Mouse (Mus musculus) right cerebral cortex, postnatal 4 days (tissue): ENCODE data around the gene Ggt1.
"Not testable (repeated sequence)": the region's sequence is repeated elsewhere in the genome, so short reads cannot be mapped to it uniquely, and the experiment has no call there.

Experiments used
- DNase-seq: peaks from one replicate; pipeline ENCODE4 v3.0.0-alpha.2; 2022

Ggt1 gene

GRCm38 (mm10) chr10:75551175-75551574 lies 10.2 kb upstream of the Ggt1 start:
- DNase-seq: no peak

GRCm38 (mm10) chr10:75552106-75552505 lies 9.3 kb upstream of the Ggt1 start:
- no peak for DNase-seq

- DNase-seq: no peak
These were observed 8.5 kb upstream of the Ggt1 start for GRCm38 (mm10) chr10:75552701-75553450.

GRCm38 (mm10) chr10:75554090-75554489 lies 7.3 kb upstream of the Ggt1 start:
- no peak for DNase-seq

- no peak for DNase-seq
These were observed 5.8 kb upstream of the Ggt1 start for GRCm38 (mm10) chr10:75555557-75555956.

GRCm38 (mm10) chr10:75556026-75556425 lies 5.4 kb upstream of the Ggt1 start:
- peak; percentile 77 for DNase-seq

- DNase-seq: peak; percentile 73
These were observed 2.9 kb upstream of the Ggt1 start for GRCm38 (mm10) chr10:75558515-75558914.

GRCm38 (mm10) chr10:75559041-75559675 lies 2.2 kb upstream of the Ggt1 start:
- no peak for DNase-seq

- peak; percentile 65 for DNase-seq
These were observed 1.5 kb upstream of the Ggt1 start, which contains the start of gene Lrrc75b for GRCm38 (mm10) chr10:75559676-75560548. Lrrc75b (minus strand) TSS chr10:75560330.

GRCm38 (mm10) chr10:75560549-75560899 lies 880 bp upstream of the Ggt1 start:
- DNase-seq: no peak

GRCm38 (mm10) chr10:75562596-75562995 lies 1.2 kb downstream of the Ggt1 start:
- no peak for DNase-seq

- no peak for DNase-seq
These were observed 3.4 kb downstream of the Ggt1 start for GRCm38 (mm10) chr10:75564687-75565265.

GRCm38 (mm10) chr10:75565436-75565835 lies 4.0 kb downstream of the Ggt1 start:
- DNase-seq: no peak

GRCm38 (mm10) chr10:75565906-75566305 lies 4.5 kb downstream of the Ggt1 start:
- DNase-seq: no peak

GRCm38 (mm10) chr10:75566321-75566720 lies 4.9 kb downstream of the Ggt1 start:
- DNase-seq: no peak

- DNase-seq: not testable (repeated sequence)
These were observed 5.4 kb downstream of the Ggt1 start for GRCm38 (mm10) chr10:75566765-75567164.

- no peak for DNase-seq
These were observed 6.6 kb downstream of the Ggt1 start for GRCm38 (mm10) chr10:75568029-75568428.

- no peak for DNase-seq
These were observed 7.0 kb downstream of the Ggt1 start for GRCm38 (mm10) chr10:75568441-75568840.

GRCm38 (mm10) chr10:75568851-75569250 lies 7.4 kb downstream of the Ggt1 start:
- no peak for DNase-seq

GRCm38 (mm10) chr10:75570981-75571657 lies 9.7 kb downstream of the Ggt1 start:
- no peak for DNase-seq

GRCm38 (mm10) chr10:75571937-75572336 lies 10.5 kb downstream of the Ggt1 start:
- no peak for DNase-seq

GRCm38 (mm10) chr10:75573181-75573580 lies 11.8 kb downstream of the Ggt1 start:
- no peak for DNase-seq

GRCm38 (mm10) chr10:75573965-75574364 lies 12.6 kb downstream of the Ggt1 start:
- DNase-seq: no peak
